In genomic region chr9:21788234-21788633, GRCm38 (mm10) we compare ENCODE assay signal across 26 mouse cellular contexts. TPM values are rescaled to one million over a fixed set of nuclear protein-coding genes. Genes with fewer than 3 reads are reported as not detected.
DNase-seq lines count a peak whose midpoint lies in the region; ATAC-seq lines count a peak whose summit lies in the region.
"Had no signal": no experiment of that assay in that cellular context is flagged by ENCODE, and none has a peak within 500 bp of the region (broad histone marks: within the 10 kb centered on the region; RNA-seq: fewer than 3 reads in every experiment).

No protein-coding gene starts in this region.

- no peak overlapping the region for H3K4me3 ChIP-seq in heart, embryonic 14.5 days (ENCODE audit: control insufficient read depth in 1 of 2, insufficient read depth in 1 of 2, low read depth in 1 of 2, low read length in 2 of 2)
- no peak overlapping the region for H3K4me3 ChIP-seq in lung, embryonic 16.5 days (ENCODE audit: low read length)
- H3K4me3 ChIP-seq in embryonic facial prominence, embryonic 15.5 days (replicated peaks), result no peak overlapping the region
- H3K4me3 ChIP-seq: forebrain, embryonic 12.5 days; midbrain, embryonic 12.5 days; stomach, embryonic 15.5 days had no signal

- no peak for DNase-seq in heart, postnatal 10 days
- DNase-seq in lung, postnatal 10 days, result no peak
- DNase-seq in layer of hippocampus, adult 8-10 months (ENCODE audit: low spot score in 2 of 2), result no peak
- no peak for DNase-seq in urinary bladder, postnatal 25 days (ENCODE audit: low spot score)
- DNase-seq: adrenal gland, postnatal 10 days; cerebellum, adult 11 months; cerebellum, postnatal 14 days; kidney, adult 8-10 months; liver; retina, postnatal 1 day; thymus, adult 2 months had no signal

- H3K9ac ChIP-seq in heart, embryonic 14.5 days (ENCODE audit: low read length), result peak overlapping the region; percentile 8; the same call in 1 of the 2 replicates
- H3K9ac ChIP-seq in lung, embryonic 16.5 days (ENCODE audit: low read length), result peak overlapping the region; percentile 27
- no peak overlapping the region for H3K9ac ChIP-seq in embryonic facial prominence, embryonic 15.5 days
- H3K9ac ChIP-seq: forebrain, embryonic 12.5 days; hindbrain, embryonic 14.5 days; midbrain, embryonic 12.5 days; stomach, embryonic 15.5 days had no signal

- H3K9me3 ChIP-seq in heart, embryonic 14.5 days (ENCODE audit: control insufficient read depth, low read length), result no peaks in the 10 kb centered on the region
- no peaks in the 10 kb centered on the region for H3K9me3 ChIP-seq in lung, embryonic 16.5 days (ENCODE audit: control insufficient read depth, low read length)
- H3K9me3 ChIP-seq in embryonic facial prominence, embryonic 15.5 days (replicated peaks), result no peaks in the 10 kb centered on the region
- H3K9me3 ChIP-seq: forebrain, embryonic 12.5 days; G1E; midbrain, embryonic 12.5 days; stomach, embryonic 15.5 days had no signal

- H3K4me1 ChIP-seq in heart, embryonic 14.5 days (ENCODE audit: control insufficient read depth in 2 of 2, insufficient read depth in 2 of 2, low read length in 2 of 2), result peaks cover 21 to 44% of the 10 kb centered on the region in 2 experiments
- peaks cover 59% of the 10 kb centered on the region for H3K4me1 ChIP-seq in lung, embryonic 16.5 days (replicated peaks; ENCODE audit: control insufficient read depth, insufficient read depth, low read length)
- H3K4me1 ChIP-seq in embryonic facial prominence, embryonic 15.5 days, result peaks cover 37% of the 10 kb centered on the region
- H3K4me1 ChIP-seq: forebrain, embryonic 12.5 days had no signal

- WGBS in heart, embryonic 14.5 days, result 57% methylated on average over 9 of the region's 9 CpGs
- 64% methylated on average over 9 of the region's 9 CpGs for WGBS in lung, embryonic 16.5 days
- WGBS in embryonic facial prominence, embryonic 15.5 days, result 59% methylated on average over 9 of the region's 9 CpGs

- no peaks in the 10 kb centered on the region for H3K27me3 ChIP-seq in heart, embryonic 14.5 days (ENCODE audit: control insufficient read depth, insufficient read depth, low read length)
- H3K27me3 ChIP-seq in lung, embryonic 16.5 days (ENCODE audit: control insufficient read depth, insufficient read depth, low read depth, low read length), result no peaks in the 10 kb centered on the region
- no peaks in the 10 kb centered on the region for H3K27me3 ChIP-seq in embryonic facial prominence, embryonic 15.5 days
- H3K27me3 ChIP-seq: forebrain, embryonic 12.5 days; midbrain, embryonic 12.5 days; stomach, embryonic 15.5 days had no signal

- intact Hi-C loops in heart, postnatal 10 days (cut with DNase I), result loop anchor here (5.0 kb wide), 1 partner anchor 84 kb away; no protein-coding TSS in a partner anchor

- ATAC-seq in heart, embryonic 14.5 days (ENCODE audit: insufficient number of reproducible peaks, insufficient read depth, low FRiP score, low read depth), result no peak
- ATAC-seq in lung, embryonic 16.5 days (ENCODE audit: low read depth), result no peak
- ATAC-seq in embryonic facial prominence, embryonic 15.5 days (ENCODE audit: insufficient number of reproducible peaks, low FRiP score, low TSS enrichment, low read depth), result no peak
- ATAC-seq: activated CD4-positive, CD25-positive, alpha-beta regulatory T cell, adult 4 months had no signal

- H3K36me3 ChIP-seq in heart, embryonic 14.5 days (ENCODE audit: control insufficient read depth, insufficient read depth, low read length), result peaks cover 96% of the 10 kb centered on the region
- H3K36me3 ChIP-seq in lung, embryonic 16.5 days (ENCODE audit: control insufficient read depth, insufficient read depth, low read length), result peaks cover 47% of the 10 kb centered on the region
- peaks cover 68% of the 10 kb centered on the region for H3K36me3 ChIP-seq in embryonic facial prominence, embryonic 15.5 days
- H3K36me3 ChIP-seq: G1E; midbrain, embryonic 12.5 days had no signal

- H3K4me2 ChIP-seq in heart, embryonic 14.5 days (ENCODE audit: low read length), result no peak overlapping the region
- H3K4me2 ChIP-seq in lung, embryonic 16.5 days (ENCODE audit: low read depth, low read length), result no peak overlapping the region
- no peak overlapping the region for H3K4me2 ChIP-seq in embryonic facial prominence, embryonic 15.5 days (replicated peaks)
- H3K4me2 ChIP-seq: forebrain, embryonic 12.5 days; hindbrain, embryonic 14.5 days; midbrain, embryonic 12.5 days; stomach, embryonic 15.5 days had no signal

- H3K27ac ChIP-seq in heart, embryonic 14.5 days (replicated peaks in 1 of 2; ENCODE audit: control insufficient read depth in 1 of 2, insufficient read depth in 1 of 2, low read depth in 2 of 2, low read length in 2 of 2), result peak overlapping the region; percentile 29 to 46; a peak in 3 of 4 replicates
- H3K27ac ChIP-seq in lung, embryonic 16.5 days (ENCODE audit: low read length), result peak overlapping the region; percentile 25; the same call in 1 of the 2 replicates
- H3K27ac ChIP-seq in embryonic facial prominence, embryonic 15.5 days (replicated peaks), result peak overlapping the region; percentile 55
- H3K27ac ChIP-seq: forebrain, embryonic 12.5 days; hindbrain, embryonic 14.5 days; macrophage; midbrain, embryonic 12.5 days; stomach, embryonic 15.5 days had no signal

RNA-seq across cellular contexts. Expression of gene Kank2, which starts 10.3 kb away (rescaled TPM):
- 11.1 and 11.6 TPM in 2 replicates for polyA plus RNA-seq in heart, embryonic 14.5 days (2014; fragmentation: Nextera tagmentation; extraction: Ambion mirVana)
- total RNA-seq in heart, postnatal 10 days (2021), result 10 to 100 TPM; 49.5 to 51.9 TPM
- polyA plus RNA-seq in lung, embryonic 16.5 days (2015; fragmentation: Nextera tagmentation; extraction: Ambion mirVana), result 25.5 and 26.3 TPM in 2 replicates
- 25.2 and 26.2 TPM in 2 replicates for polyA plus RNA-seq in embryonic facial prominence, embryonic 15.5 days (2015; fragmentation: Nextera tagmentation; extraction: Ambion mirVana)
- 10 to 100 TPM in 2 of 4 experiments, 1 to 10 TPM in 2; 7.2 to 10.1 (median 9.3) TPM for total RNA-seq in layer of hippocampus, adult 8-10 months (2022)
- total RNA-seq: monocyte, adult 5-6 weeks had no signal
- polyA plus RNA-seq: activated CD4-positive, CD25-positive, alpha-beta regulatory T cell, adult 4 months; G1E had no signal

RNA-seq across cellular contexts. Expression of gene Spc24, which starts 28.1 kb away (rescaled TPM):
- polyA plus RNA-seq in heart, embryonic 14.5 days (2014; fragmentation: Nextera tagmentation; extraction: Ambion mirVana), result 82.9 and 97.9 TPM in 2 replicates
- 10 to 100 TPM; 11.9 to 14.5 TPM for total RNA-seq in heart, postnatal 10 days (2021)
- 134 and 144 TPM in 2 replicates for polyA plus RNA-seq in lung, embryonic 16.5 days (2015; fragmentation: Nextera tagmentation; extraction: Ambion mirVana)
- polyA plus RNA-seq in embryonic facial prominence, embryonic 15.5 days (2015; fragmentation: Nextera tagmentation; extraction: Ambion mirVana), result 80.1 and 83.4 TPM in 2 replicates
- 1 to 10 TPM in 2 of 4 experiments, under 1 TPM in 2; 0.45 to 4.3 (median 2.1) TPM for total RNA-seq in layer of hippocampus, adult 8-10 months (2022)

RNA-seq across cellular contexts. Expression of gene Angptl8, which starts 47.1 kb away (rescaled TPM):
- 1.4 and 1.6 TPM in 2 replicates for polyA plus RNA-seq in heart, embryonic 14.5 days (2014; fragmentation: Nextera tagmentation; extraction: Ambion mirVana)
- under 1 TPM in 1 of 2 experiments, not detected in 1; 0.31 TPM for total RNA-seq in heart, postnatal 10 days (2021)
- polyA plus RNA-seq in lung, embryonic 16.5 days (2015; fragmentation: Nextera tagmentation; extraction: Ambion mirVana), result 2.7 and 3.6 TPM in 2 replicates
- 0.84 and 1.2 TPM in 2 replicates for polyA plus RNA-seq in embryonic facial prominence, embryonic 15.5 days (2015; fragmentation: Nextera tagmentation; extraction: Ambion mirVana)
- not detected for total RNA-seq in layer of hippocampus, adult 8-10 months (2022)
- total RNA-seq: G1E; gastrocnemius, adult 8-10 months; layer of hippocampus, postnatal 25 days; left cerebral cortex, postnatal 25 days; monocyte, adult 5-6 weeks had no signal
- polyA plus RNA-seq: activated CD4-positive, CD25-positive, alpha-beta regulatory T cell, adult 4 months; G1E; macrophage; neural tube, embryonic 11.5 days had no signal
